ENCODE assay signal across 9 mouse cellular contexts in genomic region chr4:63622378-63622835, GRCm38 (mm10). TPM values are rescaled to one million over a fixed set of nuclear protein-coding genes. Genes with fewer than 3 reads are reported as not detected.
A peak's percentile ranks its signal among the peaks of the same experiment; 100 is the strongest.
DNase-seq lines count a peak whose midpoint lies in the region; ATAC-seq and TF ChIP-seq lines count a peak whose summit lies in the region.
"Had no signal": no experiment of that assay in that cellular context is flagged by ENCODE, and none has a peak within 500 bp of the region (broad histone marks: within the 10 kb centered on the region; RNA-seq: fewer than 3 reads in every experiment).

Gene Tex48 (minus strand): TSS chr4:63622428.

- H3K27me3 ChIP-seq in lung, postnatal 0 days (replicated peaks; ENCODE audit: insufficient read depth, low read length): no peaks in the 10 kb centered on the region

- H3K36me3 ChIP-seq in lung, postnatal 0 days (ENCODE audit: insufficient read depth, low read length): no peaks in the 10 kb centered on the region

- no peak within 1 kb of the TSS for H3K4me2 ChIP-seq in lung, postnatal 0 days (replicated peaks; ENCODE audit: low read depth, low read length)

- no peak for ATAC-seq in lung, postnatal 0 days
- no peak for ATAC-seq in inflammation-experienced regulatory T-cells, adult 6 months

- no peak within 1 kb of the TSS for H3K4me3 ChIP-seq in layer of hippocampus, adult 2 months
- no peak within 1 kb of the TSS for H3K4me3 ChIP-seq in lung, postnatal 0 days (ENCODE audit: low read depth, low read length)

- H3K9ac ChIP-seq in lung, postnatal 0 days (replicated peaks; ENCODE audit: low read depth): no peak within 1 kb of the TSS

- H3K9me3 ChIP-seq in lung, postnatal 0 days (ENCODE audit: low read length): no peaks in the 10 kb centered on the region

- WGBS in lung, postnatal 0 days: 43% methylated on average over 5 of the region's 5 CpGs

- H3K27ac ChIP-seq in layer of hippocampus, adult 2 months: no peak within 1 kb of the TSS
- no peak within 1 kb of the TSS for H3K27ac ChIP-seq in lung, postnatal 0 days (ENCODE audit: low read length)

- DNase-seq in adrenal gland, adult 18-20 months (ENCODE audit: low spot score in 2 of 2): peak; percentile 13 to 38
- no peak for DNase-seq in adrenal gland, adult 2 months
- no peak for DNase-seq in layer of hippocampus, adult 2 months (ENCODE audit: low spot score in 2 of 2)
- no peak for DNase-seq in layer of hippocampus, postnatal 36 days
- DNase-seq in adipocyte (ENCODE audit: low spot score): peak; percentile 20
- DNase-seq in lung, postnatal 0 days (ENCODE audit: low spot score): peak; percentile 18
- DNase-seq in frontal cortex, postnatal 14 days (ENCODE audit: low spot score in 2 of 2): no peak

- TF ChIP-seq CTCF in layer of hippocampus, adult 2 months (conservative IDR thresholded peaks at IDR 0.05): peak; percentile 53
- peak; percentile 67 for TF ChIP-seq CTCF in lung, postnatal 0 days (IDR thresholded peaks at IDR 0.05)

- H3K4me1 ChIP-seq in lung, postnatal 0 days (ENCODE audit: insufficient read depth, low read depth, low read length): no peaks in the 10 kb centered on the region

- TF ChIP-seq EP300 in lung, postnatal 0 days (IDR thresholded peaks at IDR 0.05): no peak

RNA-seq across cellular contexts. Expression of gene Tex48, which starts in this region (rescaled TPM):
- total RNA-seq in adrenal gland, adult 18-20 months (2021): not detected
- total RNA-seq in adrenal gland, adult 2 months (2021): not detected
- polyA plus RNA-seq in adrenal gland, adult 2 months (2012; rRNA removed): not detected in 2 replicates
- total RNA-seq in layer of hippocampus, adult 2 months (2021): not detected
- not detected for total RNA-seq in layer of hippocampus, postnatal 36 days (2021)
- not detected in 2 replicates for polyA plus RNA-seq in lung, postnatal 0 days (2015; fragmentation: Nextera tagmentation; extraction: Ambion mirVana)
- not detected for polyA plus RNA-seq in inflammation-experienced regulatory T-cells, adult 6 months (2017; shearing (Covaris generic))
- polyA plus RNA-seq: stomach, embryonic 16.5 days had no signal

Comparison
In these comparisons a context has a peak if more than half of its experiments do, and no peak if none do; other contexts are left out.
1. Peak in DNase-seq in adrenal gland, adult 18-20 months; RNA of the gene not detected or under 1 TPM.
2. Peak in DNase-seq in lung, postnatal 0 days; RNA of the gene not detected or under 1 TPM.